Mouse (Mus musculus) lung, postnatal 4 days (tissue): ENCODE data around the gene Zmiz1.

Source experiments
- DNase-seq, 2 experiments: peaks; one replicate each; pipeline ENCODE4 v3.0.0; 2021

Gene Zmiz1

GRCm38 (mm10) chr14:25515924-25516323 lies 56.9 kb downstream of the Zmiz1 start:
- peak; percentile 59 to 65 for DNase-seq

DNA sequence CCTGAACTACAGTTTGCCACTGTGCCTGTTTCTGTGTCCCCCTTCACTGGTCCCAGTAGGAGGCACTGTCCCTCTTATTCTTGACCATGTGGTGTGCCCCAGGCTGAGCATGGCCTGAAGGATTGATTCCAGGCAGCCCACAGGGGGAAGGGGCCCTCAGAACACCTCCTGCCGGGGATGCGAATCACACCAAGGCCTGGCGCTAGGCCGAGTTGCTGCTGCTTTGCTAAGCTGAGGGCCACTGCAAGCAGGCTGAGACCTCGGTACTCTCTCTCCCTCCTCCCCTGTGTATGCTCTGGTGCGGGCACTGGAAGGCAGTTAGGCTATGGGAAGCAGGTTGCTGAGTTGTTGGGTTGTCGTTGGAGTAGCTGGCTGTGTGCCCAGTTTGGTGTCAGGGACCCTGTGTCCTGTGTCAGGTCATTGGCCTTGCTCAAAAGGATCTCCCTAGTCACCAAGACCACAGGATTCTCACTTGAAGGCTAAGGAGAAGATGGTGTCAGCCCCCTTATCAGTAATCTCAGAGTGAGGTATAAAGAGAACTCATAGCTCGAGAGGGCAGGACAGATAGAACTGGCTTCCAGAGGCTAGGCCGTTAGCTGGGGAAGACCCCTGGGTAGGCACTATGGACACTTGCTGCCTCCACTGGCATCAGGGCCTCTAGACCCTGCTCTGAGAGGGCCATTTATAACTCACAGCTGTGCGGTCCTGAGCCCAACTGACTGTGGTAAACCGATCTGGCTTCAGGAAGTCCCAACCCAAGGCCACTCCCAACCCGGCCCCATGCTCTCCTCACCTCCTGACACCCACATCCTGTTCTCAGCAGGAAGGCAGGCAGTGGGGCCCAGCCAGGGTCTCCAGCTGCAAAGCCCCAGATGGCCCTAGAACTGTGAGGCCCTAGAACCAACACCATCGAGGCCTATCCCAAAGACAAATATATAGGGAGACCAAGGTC lies 57.9 kb downstream of the Zmiz1 start:
- DNase-seq = peak; percentile 75 to 83

DNA sequence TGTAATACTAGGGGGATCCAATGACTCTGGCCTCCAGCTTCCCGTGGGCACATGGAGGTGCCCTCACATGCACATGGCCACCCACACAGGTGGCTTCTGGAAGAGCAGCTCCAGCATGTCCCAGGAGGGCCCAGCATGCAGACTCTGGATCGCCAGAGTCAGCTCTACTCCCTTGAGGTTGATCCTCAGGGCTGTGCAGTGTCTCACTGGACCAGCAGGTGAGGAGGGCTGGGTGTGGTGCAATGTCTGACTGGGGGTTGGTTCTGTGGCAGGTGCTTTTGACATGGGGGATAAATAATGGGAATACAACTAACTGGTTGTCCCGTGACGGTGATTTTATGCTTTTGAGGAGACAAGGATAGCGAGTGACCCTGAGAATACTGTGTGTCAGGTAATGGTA lies 59.7 kb downstream of the Zmiz1 start:
- no peak for DNase-seq

DNA sequence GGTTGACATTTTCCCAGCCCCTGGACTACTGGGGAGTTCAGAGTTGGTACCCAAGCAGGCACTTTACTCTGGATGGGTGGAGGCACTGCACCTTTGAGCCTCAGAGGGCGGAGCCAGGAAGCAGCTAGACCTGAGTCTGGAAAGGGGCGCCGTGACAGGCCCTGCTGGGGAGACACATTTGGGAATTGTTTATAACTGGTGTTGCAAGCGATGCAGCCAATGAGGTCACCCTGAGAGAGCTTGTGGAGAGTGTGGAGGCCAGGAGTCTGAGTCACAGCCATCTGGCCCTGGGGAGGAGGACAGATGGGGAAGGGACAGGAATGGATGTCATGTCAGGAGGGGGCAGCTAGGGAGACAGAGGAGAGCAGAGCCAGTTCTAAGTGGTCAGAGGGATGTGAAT lies 60.7 kb downstream of the Zmiz1 start:
- peak; percentile 60 to 73 for DNase-seq

GRCm38 (mm10) chr14:25520589-25520988 lies 61.6 kb downstream of the Zmiz1 start:
- no peak for DNase-seq

- no peak for DNase-seq
These were observed 62.0 kb downstream of the Zmiz1 start for GRCm38 (mm10) chr14:25520991-25521390.

DNA sequence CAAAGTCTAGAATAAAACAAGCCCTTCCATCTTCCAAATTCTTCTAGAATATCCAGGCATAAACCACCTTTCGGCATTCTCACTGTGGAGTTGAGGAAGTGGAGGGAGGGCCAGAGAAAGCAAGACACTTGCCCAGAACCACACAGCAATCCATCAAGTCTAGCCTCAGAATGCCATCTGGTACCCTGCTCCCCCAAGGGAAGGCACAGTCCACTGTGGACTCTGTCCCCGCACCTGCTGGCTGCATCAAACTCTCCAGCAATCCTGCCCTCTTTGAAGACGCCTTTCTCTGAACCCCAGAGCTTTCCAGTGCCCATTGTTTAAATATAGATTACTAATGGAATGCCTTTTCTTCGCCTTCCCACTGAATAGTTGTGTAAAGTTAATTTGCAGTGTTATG lies 62.5 kb downstream of the Zmiz1 start:
- no peak for DNase-seq

DNA sequence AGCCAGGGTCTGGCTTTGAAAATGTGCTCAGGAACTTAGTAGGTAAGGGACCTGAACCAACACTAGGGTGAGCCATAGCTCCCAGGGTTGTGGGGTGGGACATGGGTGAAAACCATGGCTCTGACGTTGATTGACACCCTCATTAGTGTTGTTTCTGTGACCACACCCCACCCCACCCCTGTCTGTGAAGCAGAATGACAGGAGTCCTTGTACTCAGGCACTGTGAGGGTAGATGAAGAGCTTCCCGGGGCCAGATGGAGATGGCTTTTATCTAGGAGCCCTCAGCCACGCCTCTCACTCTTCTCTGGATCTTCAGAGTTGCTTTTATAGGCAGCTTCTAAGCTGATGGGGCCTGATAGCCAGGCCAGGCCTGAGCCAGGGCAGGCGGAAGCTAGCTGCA lies 63.4 kb downstream of the Zmiz1 start:
- DNase-seq = no peak

DNA sequence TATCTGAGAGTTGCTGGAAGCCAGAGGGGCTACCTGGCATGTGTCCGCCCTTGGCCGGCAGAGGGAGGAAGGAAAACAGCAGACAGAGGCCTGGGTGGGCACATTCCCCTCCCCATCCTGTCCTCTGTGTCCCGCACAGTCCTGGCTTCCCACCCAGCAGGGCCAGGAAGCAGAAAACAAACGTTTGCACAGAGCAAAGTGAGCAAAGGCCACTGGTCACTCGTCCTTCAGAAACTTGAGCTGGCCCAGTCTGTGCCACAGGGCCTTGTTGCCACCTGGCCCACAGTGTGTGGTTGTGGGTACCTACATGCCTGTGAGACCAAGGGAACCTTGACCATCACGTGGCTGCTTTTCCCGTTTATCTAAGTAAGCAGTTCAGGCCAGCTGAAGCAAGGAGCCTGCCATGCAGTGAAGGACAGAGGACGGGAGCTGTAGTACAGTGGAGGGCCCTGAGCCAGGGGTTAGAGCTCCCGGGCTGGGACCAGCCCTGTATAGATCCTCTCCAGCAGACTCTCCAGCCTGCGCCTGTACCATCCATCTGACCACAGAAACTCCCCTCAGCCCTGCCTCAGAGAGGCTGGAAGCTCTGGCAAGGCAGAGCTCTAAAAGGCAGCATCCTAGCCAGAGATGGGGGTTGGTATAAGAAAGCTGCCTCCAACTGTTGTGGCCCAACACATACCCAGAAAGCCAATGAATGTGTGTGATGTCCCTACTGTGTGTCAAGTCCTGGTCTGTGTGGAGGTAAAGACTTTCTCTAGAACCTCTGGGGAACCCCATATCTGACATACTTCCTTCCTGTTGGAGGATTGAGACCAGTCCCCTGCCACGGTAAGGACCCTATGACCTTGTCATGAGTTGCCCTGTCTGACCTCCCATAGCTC lies 64.5 kb downstream of the Zmiz1 start:
- peak in 1 of 2 experiments; percentile 69 for DNase-seq

DNA sequence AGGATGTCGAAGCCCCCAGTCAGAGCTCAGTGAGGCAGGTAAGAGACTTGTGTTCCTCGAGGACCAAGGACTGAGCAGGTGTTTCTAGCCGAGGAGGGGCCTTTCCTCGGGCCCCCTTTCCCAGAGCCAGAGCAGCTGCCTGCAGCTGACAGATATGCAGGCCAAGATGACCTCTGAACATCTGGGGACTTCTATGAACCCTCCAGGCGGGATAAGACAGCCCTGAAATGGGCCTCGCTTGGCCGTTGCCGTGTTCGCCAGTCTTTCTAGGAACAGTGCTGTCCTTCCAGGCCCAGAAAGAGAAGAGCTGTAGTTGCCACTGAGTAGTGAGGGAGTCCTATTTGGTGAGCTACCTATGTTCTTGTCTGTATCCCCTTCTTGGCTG lies 65.1 kb downstream of the Zmiz1 start:
- no peak for DNase-seq

DNA sequence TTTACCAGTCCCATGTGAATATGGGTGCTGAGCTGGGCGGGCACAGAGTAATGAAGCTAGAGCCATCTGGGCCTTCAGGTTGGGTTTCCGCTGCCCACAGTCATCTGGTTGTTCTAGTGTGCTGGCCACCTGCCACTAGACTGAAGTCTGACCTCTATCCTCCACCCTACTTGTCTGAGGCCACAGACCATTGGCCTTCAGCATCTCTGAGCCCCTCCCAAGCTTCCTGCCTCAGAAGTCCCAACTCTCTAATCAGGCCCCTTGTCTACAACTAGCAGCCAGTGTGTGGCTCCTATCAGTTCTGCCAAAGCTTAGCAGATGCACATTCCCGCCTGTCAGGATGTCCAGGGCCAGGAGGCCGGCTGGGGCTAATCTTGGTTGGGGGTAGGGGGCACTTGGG lies 65.9 kb downstream of the Zmiz1 start:
- no peak for DNase-seq

GRCm38 (mm10) chr14:25525729-25526128 lies 66.7 kb downstream of the Zmiz1 start:
- peak; percentile 63 to 83 for DNase-seq

DNA sequence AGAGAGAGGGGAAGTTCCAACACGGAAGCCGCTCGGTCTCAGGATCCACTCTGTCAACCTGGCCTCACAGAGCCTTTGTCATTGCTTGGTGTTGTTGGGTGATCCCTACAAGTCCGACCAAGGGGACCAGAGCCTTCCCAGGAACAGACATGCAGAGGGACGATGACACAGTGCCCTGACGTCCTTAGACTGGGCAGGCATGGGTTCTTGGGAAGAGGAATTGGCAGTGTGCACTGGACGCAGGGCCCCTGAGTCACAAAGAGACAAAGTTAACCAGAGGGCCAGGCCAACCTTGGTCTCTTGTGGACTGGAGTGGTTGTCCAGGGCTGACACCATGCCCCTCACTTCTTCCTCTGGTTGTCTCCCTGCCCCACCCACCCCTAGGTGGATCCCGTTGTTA lies 67.9 kb downstream of the Zmiz1 start:
- DNase-seq = no peak

DNA sequence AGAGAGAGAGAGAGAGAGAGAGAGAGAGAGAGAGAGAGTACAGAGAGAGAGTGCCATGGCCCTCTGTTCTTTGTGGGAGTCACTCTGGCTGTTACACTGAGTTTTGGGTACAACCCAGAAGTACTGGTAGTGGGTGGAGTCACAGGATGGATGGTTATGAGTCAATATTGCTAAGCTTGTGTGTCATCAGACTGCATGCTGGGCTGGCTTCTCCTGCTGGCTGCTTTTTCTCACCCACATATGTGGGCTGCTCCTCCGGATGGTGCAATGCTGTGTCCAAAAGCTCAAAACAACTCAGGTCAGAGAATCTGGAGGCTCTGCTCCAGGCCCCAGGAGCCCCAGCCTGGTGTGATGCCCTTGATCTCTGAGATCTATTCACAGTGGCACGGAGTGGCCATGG lies 68.3 kb downstream of the Zmiz1 start:
- DNase-seq = peak; percentile 57 to 60

GRCm38 (mm10) chr14:25530342-25530741 lies 71.4 kb downstream of the Zmiz1 start:
- no peak for DNase-seq

DNA sequence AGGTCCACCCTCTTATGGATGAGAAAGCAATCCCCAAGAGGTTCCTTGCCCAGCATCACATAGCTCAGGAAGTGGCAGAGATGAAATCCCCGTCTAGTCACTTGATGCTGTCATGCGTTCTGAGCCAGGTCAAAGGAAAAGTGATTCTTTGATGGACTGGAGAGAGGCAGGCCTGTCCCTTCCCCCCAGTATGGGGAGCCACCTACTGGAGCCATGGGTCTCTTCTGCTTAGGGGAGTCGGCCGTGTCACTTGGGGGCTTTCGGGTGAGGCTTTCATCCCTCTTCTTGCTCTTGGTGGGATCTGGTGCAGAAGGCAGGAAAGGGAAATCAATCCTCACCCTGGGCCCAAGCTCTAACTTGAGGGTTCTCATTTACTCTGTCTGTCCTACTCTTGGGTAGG lies 71.8 kb downstream of the Zmiz1 start:
- DNase-seq = no peak

DNA sequence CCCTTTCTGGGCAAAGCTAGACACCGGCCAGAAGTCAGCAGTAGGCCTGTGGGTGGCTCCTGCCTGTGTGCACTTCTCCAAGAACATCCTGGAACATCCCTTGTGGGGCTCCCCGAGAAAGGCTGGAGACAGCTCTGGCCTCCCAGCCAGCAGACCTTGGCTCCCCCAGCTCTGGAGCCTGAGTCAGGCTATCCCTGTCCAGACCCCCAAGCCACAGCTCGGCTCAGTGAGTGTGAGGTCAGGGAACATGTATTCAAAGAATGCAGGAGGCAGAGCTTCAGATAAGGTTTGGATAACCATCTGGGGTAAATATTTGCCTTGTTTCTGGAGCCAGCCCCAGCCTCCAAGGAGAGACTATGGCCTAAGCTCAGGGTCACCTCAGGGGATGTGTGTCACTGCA lies 74.0 kb downstream of the Zmiz1 start:
- peak; percentile 55 to 71 for DNase-seq

DNA sequence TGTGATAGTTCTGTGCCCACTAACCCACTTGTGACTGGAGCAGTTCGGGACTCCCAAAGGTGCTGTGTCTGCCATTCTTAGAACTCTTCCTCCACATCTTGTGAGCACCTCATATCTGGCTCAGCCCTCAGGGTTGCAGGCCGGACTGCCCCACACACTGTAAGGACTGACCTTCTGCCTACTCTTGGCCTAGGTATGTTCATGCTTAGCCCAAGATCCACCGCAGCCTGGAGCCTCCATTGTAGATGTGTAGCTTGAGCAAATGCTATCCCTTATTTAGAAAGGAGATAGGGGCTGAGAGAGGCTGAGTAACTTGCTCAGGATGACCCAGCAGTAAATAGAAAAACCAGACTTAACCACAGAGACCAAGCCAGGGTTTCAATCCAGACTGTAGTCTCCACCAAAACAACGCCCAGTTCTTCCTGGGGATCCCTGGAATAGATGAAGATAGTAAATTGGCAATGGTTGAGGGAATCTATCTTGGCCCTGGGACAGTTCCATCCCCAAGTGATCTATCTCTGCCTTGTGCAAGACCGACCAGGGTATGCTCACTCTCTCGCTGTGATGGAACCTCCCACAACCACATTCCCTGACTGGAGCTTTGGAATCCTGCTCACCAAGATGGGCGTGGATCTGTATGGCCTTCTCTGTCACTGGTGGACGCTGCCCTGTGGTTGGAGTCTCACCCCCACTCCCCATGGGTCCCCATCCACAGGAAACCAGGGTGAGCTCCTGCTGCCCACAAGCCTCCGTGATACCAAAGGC lies 74.8 kb downstream of the Zmiz1 start:
- DNase-seq = no peak

DNA sequence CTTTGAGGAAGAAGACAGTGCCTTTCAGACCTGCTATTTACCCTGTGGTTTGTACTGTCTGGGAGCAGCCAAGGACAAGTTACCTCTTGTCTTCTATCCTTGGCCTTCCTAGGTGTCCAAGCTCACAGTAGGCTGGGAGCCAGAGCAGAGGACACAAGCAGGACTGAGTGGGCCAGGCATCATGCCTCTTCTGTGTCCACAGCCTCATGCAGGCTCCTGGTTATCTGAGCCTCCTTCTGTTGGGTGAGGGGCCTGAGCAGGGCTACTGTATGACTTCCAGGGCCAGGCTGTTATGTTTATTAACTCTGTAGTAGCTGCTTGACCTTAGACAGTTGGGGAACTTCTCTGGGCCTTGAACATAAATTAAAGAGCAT lies 75.4 kb downstream of the Zmiz1 start:
- DNase-seq = no peak

DNA sequence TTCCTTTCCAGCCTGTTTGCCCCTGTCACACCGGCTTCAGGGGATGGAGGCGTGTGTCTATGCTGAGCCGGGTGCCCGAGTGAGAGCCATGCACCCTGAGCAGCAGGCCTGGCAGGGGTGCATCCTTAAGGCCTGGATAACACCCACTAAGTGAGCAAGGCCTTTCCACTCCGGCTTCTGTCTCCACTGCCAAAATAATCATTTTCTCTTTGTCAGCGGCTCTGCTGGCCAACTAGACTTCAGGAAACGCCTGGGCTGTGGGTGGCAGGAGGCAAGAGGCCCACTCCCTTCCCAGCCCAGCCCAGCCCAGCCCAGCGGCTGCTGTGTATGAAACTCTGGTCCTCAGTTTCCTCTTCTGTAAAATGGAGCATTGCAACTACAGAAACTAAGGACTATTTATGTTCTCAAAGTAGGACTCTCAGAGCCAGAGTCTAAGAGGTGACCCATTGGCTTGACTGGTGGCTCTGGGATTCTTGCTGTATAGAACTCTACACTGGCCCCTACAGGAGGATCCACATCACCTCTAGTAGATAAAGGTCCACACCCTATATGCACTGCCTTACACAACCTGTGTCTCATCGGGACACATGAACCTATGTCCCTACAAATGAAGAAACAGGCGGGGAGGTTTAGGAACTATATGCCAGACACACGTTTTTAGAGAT lies 76.1 kb downstream of the Zmiz1 start:
- DNase-seq = no peak

DNA sequence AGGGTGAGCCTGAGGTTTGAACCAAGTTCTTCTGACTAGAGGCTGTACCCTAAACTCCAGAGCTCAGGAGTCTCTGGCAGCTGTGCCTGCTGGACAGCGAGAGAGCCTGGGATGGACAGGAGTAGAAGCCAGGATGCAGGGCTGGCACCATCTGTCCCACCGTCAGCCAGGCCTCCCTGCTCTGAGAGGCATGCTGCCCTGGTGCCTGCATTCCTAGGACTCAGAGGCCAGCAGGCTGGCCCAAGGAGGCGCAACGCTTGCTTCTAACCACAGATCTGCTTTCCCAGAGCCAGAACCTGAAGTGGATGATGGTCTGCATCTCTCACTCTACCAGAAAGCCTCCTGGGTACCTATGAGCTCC lies 76.6 kb downstream of the Zmiz1 start:
- DNase-seq = no peak

DNA sequence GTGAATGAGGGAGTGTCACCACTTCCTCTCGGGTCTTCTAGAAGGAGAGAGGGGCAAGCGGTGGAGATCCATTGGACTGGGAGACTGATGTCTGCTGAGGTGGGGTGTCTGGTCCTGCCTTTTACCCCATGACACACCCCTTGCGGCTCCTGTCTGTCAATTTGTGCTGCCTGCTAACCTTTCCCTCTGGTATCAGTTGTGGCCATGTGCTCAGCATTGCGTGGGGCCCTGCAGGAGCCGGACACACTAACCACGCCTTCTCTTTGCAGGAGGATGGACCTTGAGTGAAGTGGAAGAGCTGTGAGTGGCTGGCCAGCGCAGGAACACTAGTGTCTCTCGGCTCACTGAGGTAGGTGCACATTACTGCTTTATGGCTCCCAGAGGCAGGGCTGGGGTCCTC lies 77.5 kb downstream of the Zmiz1 start:
- DNase-seq = no peak

DNA sequence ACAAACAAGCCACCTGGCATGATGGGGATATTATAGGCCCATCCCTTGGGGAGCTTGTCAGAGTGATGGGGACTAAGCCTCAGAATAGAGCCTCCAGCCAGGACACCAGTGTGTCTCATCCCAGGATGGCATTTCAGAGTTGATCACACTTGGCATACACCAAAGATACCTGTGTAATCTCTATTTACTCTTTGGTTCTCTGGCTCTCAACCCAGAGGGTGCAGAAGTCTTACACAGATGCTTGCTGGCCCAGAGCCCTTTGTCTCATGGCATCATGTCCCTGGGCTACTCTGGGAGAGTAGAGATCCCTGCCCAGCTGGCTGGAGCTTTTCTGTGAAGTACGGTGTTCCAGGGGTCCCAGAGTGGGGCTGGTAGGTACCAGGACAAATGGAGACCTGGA lies 78.4 kb downstream of the Zmiz1 start:
- no peak for DNase-seq
